In the genomic region with DNA sequence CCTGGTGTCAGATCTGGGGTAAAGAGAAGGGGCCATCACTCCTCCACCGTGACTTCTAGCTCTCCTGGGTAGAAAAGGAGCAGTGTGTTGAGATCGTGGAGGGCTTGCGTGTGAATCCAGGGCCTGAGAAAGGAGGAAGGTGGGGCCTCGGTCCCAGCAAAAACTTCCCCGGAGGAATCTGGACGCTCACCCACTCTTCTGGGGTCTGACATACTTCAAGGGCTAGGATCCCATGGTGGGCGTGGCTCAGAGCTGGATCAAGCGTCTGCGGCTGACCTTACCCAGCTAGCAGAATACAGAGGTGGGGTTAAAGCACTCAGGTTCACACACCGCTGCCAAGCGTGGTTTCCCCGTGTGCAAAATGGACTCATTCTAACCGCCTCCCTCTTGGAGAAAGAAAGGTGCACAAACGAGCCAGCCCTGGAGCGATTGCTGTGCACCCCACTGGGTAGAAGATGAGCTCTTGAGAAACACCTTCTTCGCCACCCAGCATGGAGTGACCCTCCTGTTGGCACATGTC, we compare ENCODE assay signal across 19 mouse cellular contexts.
"Had no signal": no experiment of that assay in that cellular context is flagged by ENCODE, and none has a peak within 500 bp of the region (broad histone marks: within the 10 kb centered on the region; RNA-seq: fewer than 3 reads in every experiment).

No protein-coding gene starts in this region.

- H3K4me2 ChIP-seq: limb, embryonic 13.5 days; liver, embryonic 13.5 days; lung, embryonic 14.5 days; midbrain, embryonic 12.5 days; midbrain, embryonic 15.5 days; neural tube, embryonic 13.5 days; stomach, embryonic 15.5 days had no signal

- DNase-seq: kidney, adult 2 months; kidney, postnatal 14 days; kidney, postnatal 4 days; liver; liver, embryonic 13.5 days; lung, embryonic 14.5 days; retina, postnatal 1 day; right cerebral cortex, postnatal 25 days; spleen, adult 18-20 months; thymus, postnatal 25 days had no signal

- H3K4me3 ChIP-seq: limb, embryonic 10.5 days; limb, embryonic 13.5 days; liver, embryonic 13.5 days; midbrain, embryonic 12.5 days; midbrain, embryonic 15.5 days; myocyte; neural tube, embryonic 13.5 days; stomach, embryonic 15.5 days had no signal

- ATAC-seq: lung, postnatal 0 days; midbrain, embryonic 15.5 days had no signal

- H3K9me3 ChIP-seq: limb, embryonic 10.5 days; limb, embryonic 13.5 days; liver, embryonic 13.5 days; midbrain, embryonic 12.5 days; midbrain, embryonic 15.5 days; neural tube, embryonic 13.5 days; stomach, embryonic 15.5 days had no signal

- H3K36me3 ChIP-seq: limb, embryonic 10.5 days; limb, embryonic 13.5 days; liver, embryonic 13.5 days; midbrain, embryonic 12.5 days; midbrain, embryonic 15.5 days; neural tube, embryonic 13.5 days; stomach, embryonic 15.5 days had no signal

- H3K27ac ChIP-seq: limb, embryonic 10.5 days; limb, embryonic 13.5 days; liver, embryonic 13.5 days; macrophage; midbrain, embryonic 12.5 days; midbrain, embryonic 15.5 days; neural tube, embryonic 13.5 days; stomach, embryonic 15.5 days had no signal

- H3K9ac ChIP-seq: limb, embryonic 13.5 days; liver, embryonic 13.5 days; lung, embryonic 14.5 days; midbrain, embryonic 12.5 days; midbrain, embryonic 15.5 days; neural tube, embryonic 13.5 days; stomach, embryonic 15.5 days had no signal

- H3K27me3 ChIP-seq: limb, embryonic 13.5 days; liver, embryonic 13.5 days; midbrain, embryonic 12.5 days; midbrain, embryonic 15.5 days; neural tube, embryonic 13.5 days; stomach, embryonic 15.5 days had no signal

- H3K4me1 ChIP-seq: liver, embryonic 13.5 days; midbrain, embryonic 12.5 days; midbrain, embryonic 15.5 days; neural tube, embryonic 13.5 days; stomach, embryonic 15.5 days had no signal
